Mouse (Mus musculus) intestine, embryonic 15.5 days (tissue): ENCODE results near the gene Prlr. TPM values are rescaled to one million over a fixed set of nuclear protein-coding genes. Genes with fewer than 3 reads are reported as not detected.

ENCODE experiments used
- ATAC-seq: fragments of 200-750 bp; cut with Nextera tagmentation; 2 replicates; pipeline ENCODE4 v1.8.0; 2017; ENCODE audit warnings: moderate TSS enrichment, moderate library complexity
- H3K27ac ChIP-seq: fragments of 300-500 bp; sonication (generic); 2 replicates; pipeline ENCODE4 v1.5.1; 2015; ENCODE audit warnings: mild to moderate bottlenecking, inconsistent platforms
- H3K27me3 ChIP-seq: fragments of 300-500 bp; sonication (generic); replicated peaks from 2 replicates; pipeline ENCODE4 v1.6.1; 2015; ENCODE audit warnings: inconsistent platforms
- H3K36me3 ChIP-seq: fragments of 300-500 bp; sonication (generic); 2 replicates; pipeline ENCODE4 v1.6.1; 2015; ENCODE audit warnings: inconsistent platforms
- H3K4me1 ChIP-seq: fragments of 300-500 bp; sonication (generic); replicated peaks from 2 replicates; pipeline ENCODE4 v1.6.1; 2015; ENCODE audit warnings: inconsistent platforms
- H3K4me2 ChIP-seq: fragments of 300-500 bp; sonication (generic); replicated peaks from 2 replicates; pipeline ENCODE4 v1.6.1; 2015; ENCODE audit warnings: mild to moderate bottlenecking, inconsistent platforms
- H3K4me3 ChIP-seq: fragments of 300-500 bp; sonication (generic); replicated peaks from 2 replicates; pipeline ENCODE4 v1.5.1; 2015; ENCODE audit warnings: inconsistent platforms
- H3K9ac ChIP-seq: fragments of 300-500 bp; sonication (generic); 2 replicates; pipeline ENCODE4 v1.6.1; 2015; ENCODE audit warnings: inconsistent platforms
- H3K9me3 ChIP-seq: fragments of 300-500 bp; sonication (generic); 2 replicates; pipeline ENCODE4 v1.6.1; 2016; ENCODE audit warnings: inconsistent platforms
- WGBS: fragments of 180-500 bp; shearing (Covaris S2); methylation state at CpG from one replicate; pipeline ENCODE4 v1.1.7; 2015; 5-methylcytosine and 5-hydroxymethylcytosine counted together
- polyA plus RNA-seq: library from polyadenylated mRNA; unstranded; fragments of >200 nt; fragmentation: Nextera tagmentation; extraction: Ambion mirVana; gene quantifications from 2 replicates; pipeline ENCODE4 v1.2.1, GENCODE M21; 2015

Gene Prlr
- polyA plus RNA-seq, 1 experiment from 2014 or later = 34.8 TPM

GRCm38 (mm10) chr15:10296570-10296969 is 119.5 kb downstream of the Prlr start:
- WGBS = 77% methylated on average over 1 of the region's 1 CpGs

GRCm38 (mm10) chr15:10298058-10298457 is 121.0 kb downstream of the Prlr start:
- H3K27ac ChIP-seq = no peak overlapping the region
- no peaks in the 10 kb centered on the region for H3K9me3 ChIP-seq
- H3K9ac ChIP-seq = no peak overlapping the region
- H3K27me3 ChIP-seq = no peaks in the 10 kb centered on the region
- H3K4me3 ChIP-seq = no peak overlapping the region
- H3K4me2 ChIP-seq = no peak overlapping the region
- ATAC-seq = no peak
- H3K4me1 ChIP-seq = no peaks in the 10 kb centered on the region
- WGBS = 72% methylated on average over 1 of the region's 1 CpGs
- no peaks in the 10 kb centered on the region for H3K36me3 ChIP-seq

More at GRCm38 (mm10) chr15:10296570-10296969, 119.5 kb downstream of the Prlr start:
- Histone ChIP-seq H3K9ac (no peak overlapping the region), H3K27me3 (no peaks in the 10 kb centered on the region), H3K36me3 (no peaks in the 10 kb centered on the region), H3K4me1 (no peaks in the 10 kb centered on the region), H3K9me3 (no peaks in the 10 kb centered on the region), H3K4me2 (no peak overlapping the region), H3K4me3 (no peak overlapping the region), H3K27ac (no peak overlapping the region)
- ATAC-seq = no peak

- no peak overlapping the region for H3K9ac ChIP-seq
- no peak overlapping the region for H3K4me3 ChIP-seq
- no peak for ATAC-seq
These were observed 122.4 kb downstream of the Prlr start for GRCm38 (mm10) chr15:10299467-10299866.

GRCm38 (mm10) chr15:10306461-10306860 is 129.4 kb downstream of the Prlr start:
- no peaks in the 10 kb centered on the region for H3K4me1 ChIP-seq
- WGBS = 92% methylated on average over 1 of the region's 1 CpGs
- H3K4me3 ChIP-seq = no peak overlapping the region
- no peak for ATAC-seq
- H3K9me3 ChIP-seq = no peaks in the 10 kb centered on the region
- H3K27me3 ChIP-seq = no peaks in the 10 kb centered on the region
- no peak overlapping the region for H3K27ac ChIP-seq
- no peaks in the 10 kb centered on the region for H3K36me3 ChIP-seq
- no peak overlapping the region for H3K9ac ChIP-seq
- H3K4me2 ChIP-seq = no peak overlapping the region

More at GRCm38 (mm10) chr15:10299467-10299866, 122.4 kb downstream of the Prlr start:
- WGBS = 80% methylated on average over 3 of the region's 3 CpGs
- Histone ChIP-seq H3K27me3 (no peaks in the 10 kb centered on the region), H3K27ac (no peak overlapping the region), H3K4me2 (no peak overlapping the region), H3K4me1 (no peaks in the 10 kb centered on the region), H3K9me3 (no peaks in the 10 kb centered on the region), H3K36me3 (no peaks in the 10 kb centered on the region)

- Histone ChIP-seq H3K4me2 (no peak overlapping the region), H3K9me3 (no peaks in the 10 kb centered on the region), H3K27me3 (no peaks in the 10 kb centered on the region), H3K27ac (no peak overlapping the region), H3K4me1 (no peaks in the 10 kb centered on the region), H3K9ac (no peak overlapping the region), H3K36me3 (no peaks in the 10 kb centered on the region), H3K4me3 (no peak overlapping the region)
- no peak for ATAC-seq
- WGBS = 48% methylated on average over 5 of the region's 5 CpGs
These were observed 134.8 kb downstream of the Prlr start for GRCm38 (mm10) chr15:10311826-10312225.

GRCm38 (mm10) chr15:10313522-10314455 is 136.8 kb downstream of the Prlr start:
- H3K36me3 ChIP-seq = no peaks in the 10 kb centered on the region
- no peak overlapping the region for H3K27ac ChIP-seq
- H3K4me2 ChIP-seq = no peak overlapping the region
- no peak for ATAC-seq
- H3K4me1 ChIP-seq = no peaks in the 10 kb centered on the region
- no peaks in the 10 kb centered on the region for H3K27me3 ChIP-seq
- no peak overlapping the region for H3K4me3 ChIP-seq
- no peaks in the 10 kb centered on the region for H3K9me3 ChIP-seq
- no peak overlapping the region for H3K9ac ChIP-seq
- 44% methylated on average over 7 of the region's 7 CpGs for WGBS

- H3K27ac ChIP-seq = no peak within 1 kb of the TSS
- H3K27me3 ChIP-seq = no peaks in the 10 kb centered on the region
- H3K9me3 ChIP-seq = no peaks in the 10 kb centered on the region
- H3K36me3 ChIP-seq = no peaks in the 10 kb centered on the region
- ATAC-seq = no peak
- no peak within 1 kb of the TSS for H3K4me2 ChIP-seq
- 91% methylated on average over 2 of the region's 2 CpGs for WGBS
- H3K4me3 ChIP-seq = no peak within 1 kb of the TSS
- H3K4me1 ChIP-seq = no peaks in the 10 kb centered on the region
- H3K9ac ChIP-seq = no peak within 1 kb of the TSS
These were observed 148.0 kb downstream of the Prlr start, which contains the start of gene Gm21973 for GRCm38 (mm10) chr15:10325080-10325479. Gene Gm21973 (plus strand): TSS chr15:10325380.

- Histone ChIP-seq H3K4me2 (no peak overlapping the region), H3K4me1 (no peaks in the 10 kb centered on the region), H3K27me3 (no peaks in the 10 kb centered on the region), H3K9me3 (no peaks in the 10 kb centered on the region), H3K4me3 (no peak overlapping the region), H3K9ac (no peak overlapping the region), H3K36me3 (no peaks in the 10 kb centered on the region), H3K27ac (no peak overlapping the region)
- 76% methylated on average over 3 of the region's 3 CpGs for WGBS
- ATAC-seq = no peak
These were observed 153.6 kb downstream of the Prlr start for GRCm38 (mm10) chr15:10330626-10331025.

GRCm38 (mm10) chr15:10332566-10332965 is 155.5 kb downstream of the Prlr start:
- Histone ChIP-seq H3K4me2 (no peak overlapping the region), H3K4me3 (no peak overlapping the region), H3K27ac (no peak overlapping the region), H3K9ac (no peak overlapping the region), H3K4me1 (no peaks in the 10 kb centered on the region), H3K36me3 (no peaks in the 10 kb centered on the region), H3K9me3 (no peaks in the 10 kb centered on the region), H3K27me3 (no peaks in the 10 kb centered on the region)
- 82% methylated on average over 1 of the region's 1 CpGs for WGBS
- no peak for ATAC-seq

GRCm38 (mm10) chr15:10338606-10339005 is 161.6 kb downstream of the Prlr start:
- no peaks in the 10 kb centered on the region for H3K27me3 ChIP-seq
- ATAC-seq = no peak
- 88% methylated on average over 3 of the region's 3 CpGs for WGBS

GRCm38 (mm10) chr15:10347044-10347443 is 170.0 kb downstream of the Prlr start:
- H3K9me3 ChIP-seq = no peaks in the 10 kb centered on the region
- no peak for ATAC-seq
- H3K36me3 ChIP-seq = no peaks in the 10 kb centered on the region
- H3K4me1 ChIP-seq = no peaks in the 10 kb centered on the region
- no peak overlapping the region for H3K27ac ChIP-seq
- H3K4me2 ChIP-seq = no peak overlapping the region
- 91% methylated on average over 6 of the region's 6 CpGs for WGBS
- no peak overlapping the region for H3K9ac ChIP-seq
- H3K27me3 ChIP-seq = no peaks in the 10 kb centered on the region
- no peak overlapping the region for H3K4me3 ChIP-seq

More at GRCm38 (mm10) chr15:10338606-10339005, 161.6 kb downstream of the Prlr start:
- no peaks in the 10 kb centered on the region for H3K9me3 ChIP-seq
- H3K9ac ChIP-seq = no peak overlapping the region
- no peaks in the 10 kb centered on the region for H3K4me1 ChIP-seq
- H3K27ac ChIP-seq = no peak overlapping the region
- no peak overlapping the region for H3K4me2 ChIP-seq
- H3K4me3 ChIP-seq = no peak overlapping the region
- H3K36me3 ChIP-seq = no peaks in the 10 kb centered on the region

GRCm38 (mm10) chr15:10358039-10358948 is 181.3 kb downstream of the Prlr start, which contains the start of gene Agxt2:
Gene Agxt2 (plus strand): TSS chr15:10358532.
- Histone ChIP-seq H3K9ac (no peak within 1 kb of the TSS), H3K4me2 (no peak within 1 kb of the TSS), H3K9me3 (no peaks in the 10 kb centered on the region), H3K36me3 (no peaks in the 10 kb centered on the region), H3K4me3 (no peak within 1 kb of the TSS), H3K27ac (no peak within 1 kb of the TSS), H3K27me3 (no peaks in the 10 kb centered on the region), H3K4me1 (no peaks in the 10 kb centered on the region)
- ATAC-seq = peak; percentile 95
- WGBS = 60% methylated on average over 9 of the region's 9 CpGs
